In the genomic region with DNA sequence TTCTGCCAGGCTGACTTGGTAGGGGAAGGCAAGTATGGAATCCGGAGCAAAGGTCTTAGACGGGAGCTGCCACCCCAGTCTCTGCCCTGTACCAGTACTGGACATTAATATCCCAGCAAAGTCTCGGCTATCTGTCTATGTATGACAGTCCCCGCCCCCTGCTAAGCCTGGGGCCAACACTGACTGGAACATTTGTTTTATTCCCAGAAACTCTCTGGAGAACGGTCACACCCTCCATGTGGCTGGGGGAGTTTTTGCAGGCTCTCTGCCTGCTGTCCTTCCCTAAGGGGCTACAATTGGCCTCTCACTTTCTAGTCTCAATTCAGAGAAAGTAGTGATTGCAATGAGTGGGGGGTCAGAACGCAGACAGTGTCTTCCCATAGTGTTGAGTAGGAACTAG, we compare ENCODE assay signal across 12 mouse cellular contexts.
DNase-seq lines count a peak whose midpoint lies in the region; TF ChIP-seq lines count a peak whose summit lies in the region.
"Had no signal": no experiment of that assay in that cellular context is flagged by ENCODE, and none has a peak within 500 bp of the region (broad histone marks: within the 10 kb centered on the region; RNA-seq: fewer than 3 reads in every experiment).

No protein-coding gene starts in this region.

- intact Hi-C loops in gastrocnemius, postnatal 14 days (cut with DNase I; ENCODE audit: low total_unique reads), result no loop called here

- DNase-seq in adrenal gland, postnatal 14 days, result peak; percentile 31
- DNase-seq in adrenal gland, adult 8-10 months, result no peak
- no peak for DNase-seq in layer of hippocampus, adult 2 months (ENCODE audit: low spot score in 2 of 2)
- DNase-seq in layer of hippocampus, postnatal 10 days (ENCODE audit: low spot score in 2 of 2), result no peak
- peak; percentile 53 for DNase-seq in gastrocnemius, postnatal 14 days
- DNase-seq in lung, postnatal 36 days, result peak; percentile 19
- DNase-seq in layer of hippocampus, postnatal 14 days (ENCODE audit: low spot score in 2 of 2), result no peak
- DNase-seq in kidney, postnatal 25 days, result no peak
- DNase-seq: spleen, adult 18-20 months; thymus, postnatal 25 days had no signal

- H3K4me3 ChIP-seq in layer of hippocampus, adult 2 months, result no peak overlapping the region
- H3K4me3 ChIP-seq: forebrain, embryonic 13.5 days; limb, embryonic 12.5 days had no signal

- H3K27ac ChIP-seq in layer of hippocampus, adult 2 months, result peak overlapping the region; percentile 78
- H3K27ac ChIP-seq: limb, embryonic 12.5 days had no signal

- no peak for TF ChIP-seq CTCF in layer of hippocampus, adult 2 months (conservative IDR thresholded peaks at IDR 0.05)

Comparison
In these comparisons a context has a peak if more than half of its experiments do, and no peak if none do; other contexts are left out.
1. DNase-seq: peak in adrenal gland, postnatal 14 days (single experiment), gastrocnemius, postnatal 14 days (single experiment) and lung, postnatal 36 days (single experiment); none in adrenal gland, adult 8-10 months (single experiment), layer of hippocampus, adult 2 months (0 of 2), layer of hippocampus, postnatal 10 days (0 of 2), layer of hippocampus, postnatal 14 days (0 of 2) and kidney, postnatal 25 days (0 of 2).